Mouse (Mus musculus) cerebellum, adult 18-20 months (tissue): ENCODE measurements around the gene Syn3.
"Not testable (repeated sequence)": the region's sequence is repeated elsewhere in the genome, so short reads cannot be mapped to it uniquely, and the experiment has no call there.

ENCODE experiments used
- DNase-seq, 2 experiments: peaks; one replicate each; pipeline ENCODE4 v3.0.0; 2021

Gene Syn3

GRCm38 (mm10) chr10:86032517-86032916 is 466.2 kb downstream of the Syn3 start:
- no peak for DNase-seq

DNA sequence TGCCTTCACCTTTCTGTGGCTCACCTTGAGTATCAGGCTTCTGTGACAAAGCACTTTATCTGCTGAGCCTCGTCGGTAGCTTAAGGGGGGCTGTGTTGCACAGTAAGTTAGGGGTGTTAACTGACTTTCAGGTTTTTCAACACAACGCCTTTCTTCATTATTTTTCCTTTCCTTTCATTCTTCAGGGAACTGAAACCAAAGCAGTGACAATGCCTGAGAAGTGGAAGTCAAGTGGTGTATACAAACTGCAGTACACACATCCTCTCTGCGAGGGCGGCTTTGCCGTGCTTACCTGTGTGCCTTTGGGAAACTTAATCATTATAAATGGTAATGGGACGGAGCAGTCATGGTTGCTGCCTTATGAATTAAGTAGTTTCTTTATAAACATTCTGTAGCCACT is 468.0 kb downstream of the Syn3 start:
- DNase-seq, result no peak

DNA sequence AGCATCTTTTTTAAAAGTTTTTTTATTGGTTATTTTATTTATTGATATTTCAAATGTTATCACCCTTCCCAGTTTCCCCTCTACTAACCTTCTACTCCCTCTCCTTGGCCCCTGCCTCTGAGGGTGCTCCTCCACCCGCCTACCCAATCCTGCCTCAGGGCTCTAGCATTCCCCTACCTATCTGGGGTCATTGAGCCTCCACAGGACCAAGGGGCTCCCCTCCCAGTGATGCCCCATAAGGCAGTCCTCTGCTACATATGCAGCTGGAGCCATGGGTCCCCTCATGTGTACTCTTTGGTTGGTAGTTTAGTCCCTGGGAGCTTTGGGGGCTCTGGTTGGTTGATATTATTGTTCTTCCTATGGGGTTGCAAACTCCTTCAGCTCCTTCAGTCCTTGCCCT is 471.9 kb downstream of the Syn3 start:
- not testable (repeated sequence) for DNase-seq

DNA sequence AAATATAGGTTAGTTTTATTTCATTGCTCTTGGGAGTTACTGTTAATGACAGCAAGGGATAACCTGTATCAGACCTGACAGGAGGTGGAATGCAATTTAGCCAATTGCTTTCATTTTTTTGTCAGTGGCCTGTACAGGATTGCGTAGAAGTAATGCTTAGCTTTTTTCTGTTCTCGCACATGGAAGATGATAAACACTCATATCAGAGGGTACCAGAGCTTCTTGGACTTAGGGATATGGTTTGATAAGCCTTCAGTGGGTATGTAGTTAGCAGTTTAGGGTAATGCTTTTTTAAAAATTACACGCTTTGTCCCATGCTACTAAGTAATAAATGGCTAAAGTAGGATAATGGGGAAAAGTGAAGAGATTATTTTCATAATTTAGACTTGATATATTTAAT is 472.3 kb downstream of the Syn3 start:
- no peak for DNase-seq

GRCm38 (mm10) chr10:86025906-86026305 is 472.8 kb downstream of the Syn3 start:
- DNase-seq, result no peak

- DNase-seq, result no peak
Measured at GRCm38 (mm10) chr10:86023149-86023548, 475.5 kb downstream of the Syn3 start.

- DNase-seq, result no peak
Measured at GRCm38 (mm10) chr10:86022474-86022816, 476.3 kb downstream of the Syn3 start.

DNA sequence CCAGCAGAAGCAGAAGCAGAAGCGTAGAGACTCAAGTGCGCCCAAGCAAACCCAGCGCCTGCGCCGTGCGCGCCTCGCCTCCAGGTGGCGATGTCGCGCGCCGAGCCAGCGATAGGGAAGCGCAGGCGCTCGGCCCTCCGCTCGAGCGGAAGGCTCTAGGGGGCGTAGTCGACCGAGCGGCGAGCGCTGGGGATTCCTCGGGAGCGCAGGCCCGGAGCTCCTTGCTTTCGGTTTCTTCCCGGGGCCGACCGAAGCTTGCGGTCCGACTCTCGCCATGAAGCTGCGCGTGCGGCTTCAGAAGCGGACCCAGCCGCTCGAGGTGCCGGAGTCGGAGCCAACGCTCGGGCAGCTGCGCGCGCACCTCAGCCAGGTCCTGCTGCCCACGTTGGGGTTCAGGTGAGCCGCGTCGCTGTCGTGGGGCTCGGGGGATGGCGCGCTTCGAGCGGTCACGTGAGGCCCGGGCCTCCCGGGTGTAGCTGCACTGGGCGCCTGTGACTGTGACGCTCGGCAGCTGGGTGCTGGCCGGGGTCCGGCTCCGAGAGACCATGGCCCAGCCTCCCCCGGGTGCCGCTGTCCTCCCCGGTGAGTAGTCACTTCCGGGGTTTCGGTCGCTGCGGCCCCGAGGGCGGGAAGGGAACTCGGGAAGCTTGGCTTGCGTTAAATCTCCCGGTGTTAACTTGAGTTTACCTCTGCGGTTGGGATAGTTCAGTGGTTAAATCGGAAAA is 476.8 kb downstream of the Syn3 start, which contains the start of gene Fbxo7:
Gene Fbxo7, plus strand, starts transcription at position 224 of the 725 bp plus-strand sequence.
- DNase-seq, result peak; percentile 85 to 91

DNA sequence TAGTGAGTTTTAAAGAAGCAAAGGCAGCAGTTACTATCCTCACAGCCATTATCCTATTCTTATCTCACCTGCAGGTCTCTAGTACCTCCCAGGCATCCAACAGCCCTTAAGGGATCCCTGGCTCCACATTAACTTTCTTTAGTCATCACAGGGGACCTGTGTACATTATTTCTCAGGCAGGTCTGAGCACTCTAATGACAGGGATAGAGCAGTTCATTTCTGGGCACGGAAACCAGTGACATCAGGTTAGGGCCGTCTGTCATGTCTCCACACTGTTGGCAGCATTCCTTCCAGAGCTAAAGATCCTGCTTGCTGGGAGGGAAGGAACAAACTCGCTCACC is 477.3 kb downstream of the Syn3 start:
- DNase-seq, result no peak

DNA sequence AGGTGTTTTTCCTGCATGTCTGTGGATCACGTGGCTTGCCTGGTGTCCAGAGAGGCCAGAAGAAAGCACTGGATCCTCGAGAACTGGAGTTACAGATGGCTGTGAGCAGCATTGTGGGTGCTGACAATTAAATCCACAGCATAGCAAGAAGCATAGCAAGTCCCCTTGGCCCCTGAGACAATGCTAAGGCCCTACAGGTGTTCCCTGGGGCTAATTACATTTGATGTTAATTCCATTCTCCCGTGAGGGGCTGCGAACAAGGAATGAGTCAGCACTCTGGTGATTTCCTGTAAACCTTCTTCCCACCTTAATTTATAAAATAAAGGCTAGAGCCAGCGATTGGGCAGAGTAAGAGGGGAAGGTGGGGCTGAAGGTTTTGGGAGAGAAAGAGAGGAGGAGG is 479.9 kb downstream of the Syn3 start:
- no peak for DNase-seq

- DNase-seq, result no peak
Measured at GRCm38 (mm10) chr10:86017781-86018180, 480.9 kb downstream of the Syn3 start.

DNA sequence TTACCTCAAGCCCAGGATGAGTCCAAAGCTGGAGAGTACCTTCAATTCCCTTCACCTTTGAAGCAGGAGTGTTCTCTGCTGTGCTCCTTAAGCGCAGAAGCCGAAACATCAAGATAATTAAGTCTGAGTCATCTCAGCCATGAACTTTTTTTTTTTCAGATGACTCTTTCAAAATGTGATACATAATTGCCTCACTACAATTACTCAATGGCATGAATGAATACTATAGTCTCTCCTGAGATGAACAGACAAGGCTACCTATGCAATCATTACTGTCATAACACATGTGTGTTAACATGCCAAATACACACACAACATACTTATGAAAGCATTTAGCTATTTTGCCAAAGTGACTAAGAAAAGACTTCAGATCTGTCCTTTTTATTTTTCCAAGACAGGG is 486.9 kb downstream of the Syn3 start, which contains the start of gene Bpifc:
Gene Bpifc, minus strand, starts transcription at position 115 of the 400 bp plus-strand sequence.
- DNase-seq, result no peak

- DNase-seq, result no peak
Measured at GRCm38 (mm10) chr10:86011172-86011571, 487.5 kb downstream of the Syn3 start.

GRCm38 (mm10) chr10:86010636-86011035 is 488.1 kb downstream of the Syn3 start:
- no peak for DNase-seq

DNA sequence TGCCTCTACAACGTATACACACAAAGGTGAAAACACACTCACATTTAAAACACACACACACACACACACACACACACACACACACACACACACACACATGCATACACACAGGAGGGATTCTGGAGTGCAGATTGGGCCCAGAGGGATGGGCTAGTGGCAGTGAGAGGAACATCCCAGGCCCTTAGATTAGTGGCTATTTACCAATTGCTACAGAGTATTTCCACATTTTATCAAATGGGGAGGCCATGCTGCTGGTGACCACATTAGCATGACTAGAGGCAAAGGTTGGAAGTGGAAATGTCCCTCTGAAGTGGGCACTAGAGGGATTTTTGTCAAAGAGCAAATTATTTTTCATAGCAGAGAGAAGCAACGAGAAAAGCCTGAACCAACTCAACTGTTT is 489.0 kb downstream of the Syn3 start:
- DNase-seq, result no peak

DNA sequence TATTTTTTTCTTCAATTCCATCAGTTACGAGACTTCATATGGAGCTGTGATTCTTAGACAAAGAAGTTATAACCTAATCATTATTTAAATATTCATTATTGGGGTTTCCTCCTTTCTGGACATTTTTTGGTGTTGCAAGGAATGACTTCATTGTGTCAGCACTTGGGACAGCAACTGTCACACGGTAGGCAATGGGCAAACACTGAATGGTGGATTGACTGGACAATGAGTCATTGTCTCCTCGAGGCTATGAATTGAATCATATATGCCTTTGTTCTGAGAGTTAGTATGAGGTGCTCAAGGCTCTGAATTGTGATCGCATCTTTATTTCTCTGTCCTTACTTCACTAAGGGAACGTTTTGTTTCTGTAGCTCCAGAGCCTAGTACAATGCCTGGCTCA is 492.2 kb downstream of the Syn3 start:
- no peak for DNase-seq
